Mouse (Mus musculus) myocyte (in vitro differentiated cells): ENCODE measurements around the gene Kat2b. TPM values are rescaled to one million over a fixed set of nuclear protein-coding genes. Genes with fewer than 3 reads are reported as not detected.
"Not testable (repeated sequence)": the region's sequence is repeated elsewhere in the genome, so short reads cannot be mapped to it uniquely, and the experiment has no call there.

Source experiments
- H3K27me3 ChIP-seq: one replicate; pipeline ENCODE4 v1.6.1; 2011; ENCODE audit not compliant: control insufficient read depth, insufficient read depth, insufficient read length
- H3K36me3 ChIP-seq: one replicate; pipeline ENCODE4 v1.6.1; 2011; ENCODE audit not compliant: control insufficient read depth, insufficient read depth
- H3K4me2 ChIP-seq: one replicate; pipeline ENCODE4 v1.6.1; 2011; ENCODE audit warnings: low read depth, control low read depth
- H3K4me3 ChIP-seq: one replicate; pipeline ENCODE4 v1.5.1; 2011; ENCODE audit warnings: mild to moderate bottlenecking, control low read depth, moderate library complexity
- H3K79me2 ChIP-seq: one replicate; pipeline ENCODE4 v1.6.1; 2011; ENCODE audit not compliant: control insufficient read depth, insufficient read depth
- H3ac ChIP-seq: one replicate; pipeline ENCODE4 v1.6.1; 2011; ENCODE audit not compliant: control insufficient read depth, insufficient read length
- CEBPB ChIP-seq: IDR thresholded peaks from 2 replicates; pipeline ENCODE4 v1.6.1; 2011; ENCODE audit warnings: mild to moderate bottlenecking, moderate library complexity; ENCODE audit not compliant: poor library complexity, insufficient read depth, severe bottlenecking
- E2F4 ChIP-seq: IDR thresholded peaks from one replicate; pipeline ENCODE4 v1.6.1; 2011; ENCODE audit warnings: mild to moderate bottlenecking, control low read depth, moderate library complexity; ENCODE audit not compliant: insufficient read depth
- MAX ChIP-seq: IDR thresholded peaks from one replicate; pipeline ENCODE4 v1.6.1; 2011; ENCODE audit warnings: low read depth, mild to moderate bottlenecking, control low read depth
- MYOD1 ChIP-seq, 3 experiments: IDR thresholded peaks; one replicate each; pipeline ENCODE4 v1.6.1; 2011; ENCODE audit warnings: control low read depth in 2 of 3, low read depth in 2 of 3, mild to moderate bottlenecking in 2 of 3, moderate library complexity in 1 of 3; ENCODE audit not compliant: insufficient read length in 2 of 3, control insufficient read depth in 1 of 3
- MYOG ChIP-seq, 3 experiments: IDR thresholded peaks; one replicate each; pipeline ENCODE4 v1.6.1; 2011; ENCODE audit warnings: control low read depth in 2 of 3, low read depth in 2 of 3, mild to moderate bottlenecking in 2 of 3; ENCODE audit not compliant: insufficient read length in 2 of 3, control insufficient read depth in 1 of 3, insufficient read depth in 1 of 3
- POLR2A ChIP-seq: IDR thresholded peaks from one replicate; pipeline ENCODE4 v1.6.1; 2011; ENCODE audit warnings: low read depth, mild to moderate bottlenecking, control low read depth, moderate library complexity; ENCODE audit not compliant: insufficient read length
- POLR2AphosphoS2 ChIP-seq: IDR thresholded peaks from one replicate; pipeline ENCODE4 v1.6.1; 2011; ENCODE audit warnings: low read depth, control low read depth; ENCODE audit not compliant: insufficient read length
- REST ChIP-seq: IDR thresholded peaks from one replicate; pipeline ENCODE4 v1.6.1; 2011; ENCODE audit warnings: mild to moderate bottlenecking, control low read depth, moderate library complexity; ENCODE audit not compliant: insufficient read depth, insufficient read length
- SRF ChIP-seq: IDR thresholded peaks from one replicate; pipeline ENCODE4 v1.6.1; 2011; ENCODE audit warnings: low read depth; ENCODE audit not compliant: control insufficient read depth, insufficient read length
- TCF12 ChIP-seq: IDR thresholded peaks from one replicate; pipeline ENCODE4 v1.6.1; 2011; ENCODE audit warnings: mild to moderate bottlenecking, control low read depth; ENCODE audit not compliant: poor library complexity, insufficient read depth, severe bottlenecking
- TCF3 ChIP-seq: IDR thresholded peaks from one replicate; pipeline ENCODE4 v1.6.1; 2011; ENCODE audit warnings: low read depth, control low read depth; ENCODE audit not compliant: insufficient read length
- USF1 ChIP-seq: IDR thresholded peaks from one replicate; pipeline ENCODE4 v1.6.1; 2011; ENCODE audit warnings: low read depth, mild to moderate bottlenecking, control low read depth, moderate library complexity
- polyA plus RNA-seq: library from polyadenylated mRNA; unstranded; fragments of >200 nt; fragmentation: generic; extraction: Trizol; gene quantifications from one replicate; pipeline ENCODE4 v1.2.1, GENCODE M21; 2012; ENCODE audit warnings: missing spikeins

Kat2b gene
- polyA plus RNA-seq, 1 experiment = 4.2 TPM

- no peak for TF ChIP-seq MAX
- TF ChIP-seq SRF = no peak
- no peak for TF ChIP-seq TCF3
- no peak for TF ChIP-seq CEBPB
- TF ChIP-seq POLR2AphosphoS2 = no peak
- no peak for TF ChIP-seq TCF12
- no peak for TF ChIP-seq E2F4
- no peak for TF ChIP-seq REST
- no peak for TF ChIP-seq MYOG (IDR thresholded peaks at IDR 0.05; ENCODE audit: control insufficient read depth in 1 of 3, insufficient read depth in 1 of 3, insufficient read length in 2 of 3, low read depth in 2 of 3)
- no peak for TF ChIP-seq USF1
- Histone ChIP-seq H3ac (no peak overlapping the region), H3K4me2 (no peak overlapping the region)
Observed at GRCm38 (mm10) chr17:53532425-53532824, 34.2 kb upstream of the Kat2b start.

GRCm38 (mm10) chr17:53539351-53539750, 27.3 kb upstream of the Kat2b start, which contains the start of gene Pp2d1:
TSS of gene Pp2d1 (minus strand) at chr17:53539451.
- H3K36me3 ChIP-seq, H3ac ChIP-seq, H3K4me3 ChIP-seq, H3K27me3 ChIP-seq, H3K4me2 ChIP-seq, H3K79me2 ChIP-seq: not testable (repeated sequence)

More at GRCm38 (mm10) chr17:53532425-53532824, 34.2 kb upstream of the Kat2b start:
- Histone ChIP-seq H3K4me3 (no peak overlapping the region), H3K27me3 (no peaks in the 10 kb centered on the region), H3K79me2 (no peaks in the 10 kb centered on the region), H3K36me3 (no peaks in the 10 kb centered on the region)

GRCm38 (mm10) chr17:53542536-53542935, 24.1 kb upstream of the Kat2b start:
- H3K36me3 ChIP-seq = no peaks in the 10 kb centered on the region
- no peaks in the 10 kb centered on the region for H3K27me3 ChIP-seq
- no peak overlapping the region for H3K4me2 ChIP-seq
- no peaks in the 10 kb centered on the region for H3K79me2 ChIP-seq
- TF ChIP-seq MAX (no peak), MYOG (IDR thresholded peaks at IDR 0.05; ENCODE audit: control insufficient read depth in 1 of 3, insufficient read depth in 1 of 3, insufficient read length in 2 of 3, low read depth in 2 of 3) (no peak), CEBPB (no peak), SRF (no peak), USF1 (no peak), POLR2A (no peak), POLR2AphosphoS2 (no peak), TCF12 (no peak), REST (no peak), TCF3 (no peak), MYOD1 (IDR thresholded peaks at IDR 0.05; ENCODE audit: control insufficient read depth in 1 of 3, insufficient read length in 2 of 3, low read depth in 2 of 3) (no peak), E2F4 (no peak)
- H3ac ChIP-seq = no peak overlapping the region
- no peak overlapping the region for H3K4me3 ChIP-seq

GRCm38 (mm10) chr17:53543591-53544324, 22.9 kb upstream of the Kat2b start:
- Histone ChIP-seq H3K79me2 (no peaks in the 10 kb centered on the region), H3K36me3 (no peaks in the 10 kb centered on the region), H3K4me2 (no peak overlapping the region), H3K27me3 (no peaks in the 10 kb centered on the region), H3ac (no peak overlapping the region), H3K4me3 (no peak overlapping the region)
- no peak for TF ChIP-seq CEBPB
- no peak for TF ChIP-seq POLR2AphosphoS2
- TF ChIP-seq POLR2A = no peak
- TF ChIP-seq TCF3 = no peak

- Histone ChIP-seq H3K4me3 (no peak overlapping the region), H3K4me2 (no peak overlapping the region), H3K27me3 (no peaks in the 10 kb centered on the region), H3K79me2 (no peaks in the 10 kb centered on the region), H3ac (no peak overlapping the region), H3K36me3 (no peaks in the 10 kb centered on the region)
- TF ChIP-seq CEBPB (no peak), E2F4 (no peak), MYOD1 (IDR thresholded peaks at IDR 0.05; ENCODE audit: control insufficient read depth in 1 of 3, insufficient read length in 2 of 3, low read depth in 2 of 3) (no peak), SRF (no peak), POLR2A (no peak), USF1 (no peak), MAX (no peak), MYOG (IDR thresholded peaks at IDR 0.05; ENCODE audit: control insufficient read depth in 1 of 3, insufficient read depth in 1 of 3, insufficient read length in 2 of 3, low read depth in 2 of 3) (no peak), POLR2AphosphoS2 (no peak), REST (no peak), TCF12 (no peak), TCF3 (no peak)
Observed at GRCm38 (mm10) chr17:53551306-53552299, 15.1 kb upstream of the Kat2b start.
